Mouse (Mus musculus) liver, embryonic 13.5 days (tissue): Measurements from ENCODE around the gene Gm45623. TPM values are rescaled to one million over a fixed set of nuclear protein-coding genes. Genes with fewer than 3 reads are reported as not detected.
A peak's percentile ranks its signal among the peaks of the same experiment; 100 is the strongest.

Source experiments
- ATAC-seq: fragments of 200-750 bp; cut with Nextera tagmentation; 2 replicates; pipeline ENCODE4 v1.8.0; 2017; ENCODE audit warnings: low read depth, mild to moderate bottlenecking, moderate number of reproducible peaks, moderate library complexity
- DNase-seq: peaks from one replicate; pipeline ENCODE4 v3.0.0; 2022
- H3K27ac ChIP-seq: fragments of 300-500 bp; sonication (generic); 2 replicates; pipeline ENCODE4 v1.5.1; 2015; ENCODE audit warnings: moderate library complexity, mild to moderate bottlenecking, inconsistent platforms
- H3K27me3 ChIP-seq: fragments of 300-500 bp; sonication (generic); 2 replicates; pipeline ENCODE4 v1.6.1; 2015; ENCODE audit warnings: mild to moderate bottlenecking, inconsistent platforms
- H3K36me3 ChIP-seq: fragments of 300-500 bp; sonication (generic); 2 replicates; pipeline ENCODE4 v1.6.1; 2015; ENCODE audit warnings: mild to moderate bottlenecking, inconsistent platforms
- H3K4me1 ChIP-seq: fragments of 300-500 bp; sonication (generic); replicated peaks from 2 replicates; pipeline ENCODE4 v1.6.1; 2015; ENCODE audit warnings: inconsistent platforms
- H3K4me2 ChIP-seq: fragments of 300-500 bp; sonication (generic); 2 replicates; pipeline ENCODE4 v1.6.1; 2015; ENCODE audit warnings: inconsistent platforms, mild to moderate bottlenecking, moderate library complexity
- H3K4me3 ChIP-seq: fragments of 300-500 bp; sonication (generic); replicated peaks from 2 replicates; pipeline ENCODE4 v1.5.1; 2015; ENCODE audit warnings: mild to moderate bottlenecking, inconsistent platforms
- H3K9ac ChIP-seq: fragments of 300-500 bp; sonication (generic); 2 replicates; pipeline ENCODE4 v1.6.1; 2015; ENCODE audit warnings: mild to moderate bottlenecking, inconsistent platforms
- H3K9me3 ChIP-seq: fragments of 300-500 bp; sonication (generic); replicated peaks from 2 replicates; pipeline ENCODE4 v1.6.1; 2016; ENCODE audit warnings: inconsistent platforms
- WGBS: fragments of 180-500 bp; shearing (Covaris S2); methylation state at CpG from one replicate; pipeline ENCODE4 v1.1.7; 2015; ENCODE audit not compliant: insufficient replicate concordance; 5-methylcytosine and 5-hydroxymethylcytosine counted together
- polyA plus RNA-seq: library from polyadenylated mRNA; unstranded; fragments of >200 nt; fragmentation: Nextera tagmentation; extraction: Ambion mirVana; gene quantifications from 2 replicates; pipeline ENCODE4 v1.2.1, GENCODE M21; 2015

Gm45623 gene
- polyA plus RNA-seq = not detected in 2 replicates

GRCm38 (mm10) chr13:56753192-56753951 lies at the start of gene Gm45623:
TSS of gene Gm45623 (minus strand) at chr13:56753827.
- Histone ChIP-seq H3K9ac (no peak within 1 kb of the TSS), H3K27me3 (peaks cover 75% of the 10 kb centered on the region), H3K27ac (no peak within 1 kb of the TSS), H3K9me3 (no peaks in the 10 kb centered on the region), H3K36me3 (no peaks in the 10 kb centered on the region), H3K4me2 (peak within 1 kb of the TSS; percentile 58), H3K4me1 (peaks cover 12% of the 10 kb centered on the region), H3K4me3 (peak within 1 kb of the TSS; percentile 43)
- no peak for DNase-seq
- 2% methylated on average over 71 of the region's 71 CpGs for WGBS
- no peak for ATAC-seq

DNA sequence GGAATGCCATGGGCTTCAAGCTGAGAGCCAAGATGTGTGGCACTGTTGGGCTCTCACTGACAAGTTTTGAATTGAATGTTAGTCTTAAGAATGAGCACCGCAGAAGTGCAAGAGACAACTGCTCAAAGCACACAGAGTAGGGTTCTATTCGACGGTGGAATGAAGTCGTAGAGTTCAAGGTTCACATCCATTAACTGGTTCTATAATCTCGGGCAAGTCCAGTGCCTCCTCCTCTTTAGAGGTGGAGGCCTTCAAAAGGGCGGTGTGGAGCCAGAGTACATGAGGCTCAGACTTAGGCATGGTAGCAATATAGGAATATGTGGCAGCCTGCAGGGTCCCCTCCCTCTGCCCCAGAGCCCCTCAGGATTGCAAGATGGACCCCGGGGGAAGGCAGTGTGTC lies 43.8 kb upstream of the Gm45623 start:
- no peaks in the 10 kb centered on the region for H3K9me3 ChIP-seq
- WGBS = 69% methylated on average over 7 of the region's 7 CpGs
- no peaks in the 10 kb centered on the region for H3K36me3 ChIP-seq
- H3K4me1 ChIP-seq = no peaks in the 10 kb centered on the region
- H3K27me3 ChIP-seq = no peaks in the 10 kb centered on the region
- H3K4me3 ChIP-seq = no peak overlapping the region
- no peak overlapping the region for H3K9ac ChIP-seq
- no peak overlapping the region for H3K4me2 ChIP-seq
- no peak overlapping the region for H3K27ac ChIP-seq
- DNase-seq = no peak
- ATAC-seq = no peak

DNA sequence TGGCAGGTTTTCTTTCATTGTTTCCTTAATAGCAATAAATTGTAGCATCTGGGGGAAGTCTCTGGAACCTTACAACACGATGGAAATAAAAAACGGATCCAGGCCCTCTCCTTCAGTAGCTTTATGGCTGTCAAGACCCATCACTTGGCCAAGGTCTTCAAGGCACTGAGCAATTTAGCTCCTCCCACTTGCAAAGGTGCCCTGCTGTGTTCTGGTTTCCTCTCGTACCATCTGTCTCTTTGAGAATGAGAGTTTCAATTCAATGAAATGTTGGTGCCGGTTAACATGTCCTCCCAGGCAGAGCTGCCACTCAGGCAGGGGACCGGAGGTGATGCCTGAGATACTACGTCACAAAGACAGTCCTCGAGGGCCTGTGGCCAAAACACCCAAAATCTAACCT lies 41.9 kb upstream of the Gm45623 start:
- no peak overlapping the region for H3K27ac ChIP-seq
- WGBS = 67% methylated on average over 7 of the region's 7 CpGs
- no peak for ATAC-seq
- DNase-seq = no peak
- H3K4me2 ChIP-seq = no peak overlapping the region
- H3K4me3 ChIP-seq = no peak overlapping the region
- H3K36me3 ChIP-seq = no peaks in the 10 kb centered on the region
- no peaks in the 10 kb centered on the region for H3K27me3 ChIP-seq
- no peak overlapping the region for H3K9ac ChIP-seq
- H3K9me3 ChIP-seq = no peaks in the 10 kb centered on the region
- no peaks in the 10 kb centered on the region for H3K4me1 ChIP-seq

DNA sequence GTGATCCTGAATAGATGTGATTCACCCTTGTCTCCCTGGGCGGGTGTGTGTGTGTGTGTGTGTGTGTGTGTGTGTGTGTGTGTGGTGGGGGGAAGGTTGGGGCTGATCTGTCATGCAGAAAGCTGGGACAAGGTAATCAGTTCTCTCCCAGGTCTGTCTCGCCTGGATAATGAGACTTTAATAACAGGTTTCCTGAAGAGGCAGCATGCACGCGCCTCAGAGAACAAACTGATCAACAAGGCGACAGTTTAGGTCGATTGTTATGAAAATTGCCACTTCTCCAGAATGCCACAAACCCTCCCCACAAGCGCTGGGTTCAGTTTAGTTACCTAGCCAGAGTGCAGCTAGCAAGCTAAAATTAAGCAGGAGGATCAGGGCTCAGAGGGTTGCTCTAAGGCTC lies 40.8 kb upstream of the Gm45623 start:
- H3K4me3 ChIP-seq = no peak overlapping the region
- ATAC-seq = no peak
- 46% methylated on average over 7 of the region's 7 CpGs for WGBS
- H3K36me3 ChIP-seq = no peaks in the 10 kb centered on the region
- H3K9ac ChIP-seq = no peak overlapping the region
- H3K9me3 ChIP-seq = no peaks in the 10 kb centered on the region
- no peak for DNase-seq
- H3K27ac ChIP-seq = no peak overlapping the region
- H3K4me1 ChIP-seq = no peaks in the 10 kb centered on the region
- H3K4me2 ChIP-seq = no peak overlapping the region
- no peaks in the 10 kb centered on the region for H3K27me3 ChIP-seq

GRCm38 (mm10) chr13:56792844-56793243 lies 39.2 kb upstream of the Gm45623 start:
- Histone ChIP-seq H3K4me3 (no peak overlapping the region), H3K36me3 (no peaks in the 10 kb centered on the region), H3K9ac (no peak overlapping the region), H3K4me1 (no peaks in the 10 kb centered on the region), H3K9me3 (no peaks in the 10 kb centered on the region), H3K27me3 (no peaks in the 10 kb centered on the region), H3K4me2 (no peak overlapping the region), H3K27ac (no peak overlapping the region)
- ATAC-seq (no peak), DNase-seq (no peak)
- 64% methylated on average over 3 of the region's 3 CpGs for WGBS

GRCm38 (mm10) chr13:56790683-56791082 lies 37.1 kb upstream of the Gm45623 start:
- Histone ChIP-seq H3K36me3 (no peaks in the 10 kb centered on the region), H3K4me1 (no peaks in the 10 kb centered on the region), H3K4me2 (no peak overlapping the region), H3K27me3 (no peaks in the 10 kb centered on the region), H3K27ac (no peak overlapping the region), H3K9me3 (no peaks in the 10 kb centered on the region), H3K4me3 (no peak overlapping the region), H3K9ac (no peak overlapping the region)
- 78% methylated on average over 3 of the region's 3 CpGs for WGBS
- DNase-seq = no peak
- no peak for ATAC-seq

DNA sequence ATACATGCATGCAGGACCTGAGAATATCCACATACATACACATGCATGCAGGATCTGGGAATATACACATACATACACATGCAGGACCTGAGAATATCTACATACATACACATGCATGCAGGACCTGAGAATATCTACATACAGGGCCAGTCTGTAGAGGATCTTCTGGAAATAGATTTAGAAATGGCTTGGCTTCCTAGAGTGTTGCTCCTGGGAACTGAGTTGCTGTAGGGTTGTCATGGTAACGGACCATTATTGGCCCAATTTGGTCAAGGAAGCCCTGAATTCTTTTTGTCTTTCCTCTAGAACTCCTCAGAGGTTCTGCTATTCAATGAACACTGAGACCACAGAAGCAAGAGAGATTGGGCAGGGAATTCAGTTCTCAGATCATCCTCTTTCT lies 29.0 kb upstream of the Gm45623 start:
- Histone ChIP-seq H3K36me3 (no peaks in the 10 kb centered on the region), H3K4me1 (no peaks in the 10 kb centered on the region), H3K4me2 (no peak overlapping the region), H3K4me3 (no peak overlapping the region), H3K27ac (no peak overlapping the region), H3K9me3 (no peaks in the 10 kb centered on the region), H3K9ac (no peak overlapping the region), H3K27me3 (no peaks in the 10 kb centered on the region)
- ATAC-seq = no peak
- no peak for DNase-seq
- 46% methylated on average over 1 of the region's 1 CpGs for WGBS

DNA sequence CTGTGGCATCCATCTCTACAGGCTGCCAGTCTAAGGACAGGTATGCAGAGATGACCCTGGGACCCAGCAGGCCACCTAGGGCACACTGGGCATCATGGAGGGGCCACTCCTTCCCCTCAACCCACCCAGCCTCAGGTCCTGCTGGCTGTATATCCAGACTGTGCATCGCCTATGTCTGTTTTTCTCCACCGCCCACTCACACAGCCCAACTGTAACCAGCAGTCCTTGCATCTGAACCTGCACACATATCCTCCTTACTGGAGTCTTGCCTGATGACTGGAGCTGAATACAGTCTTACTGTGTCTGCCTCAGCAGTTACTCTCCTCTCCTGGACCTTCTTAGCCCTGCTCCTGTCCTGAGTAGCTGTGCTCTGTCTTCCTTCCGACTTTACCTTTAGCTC lies 28.1 kb upstream of the Gm45623 start:
- H3K4me2 ChIP-seq = no peak overlapping the region
- H3K36me3 ChIP-seq = no peaks in the 10 kb centered on the region
- DNase-seq (no peak), ATAC-seq (no peak)
- 69% methylated on average over 3 of the region's 3 CpGs for WGBS
- H3K27ac ChIP-seq = no peak overlapping the region
- no peak overlapping the region for H3K9ac ChIP-seq
- no peaks in the 10 kb centered on the region for H3K27me3 ChIP-seq
- no peaks in the 10 kb centered on the region for H3K9me3 ChIP-seq
- no peak overlapping the region for H3K4me3 ChIP-seq
- no peaks in the 10 kb centered on the region for H3K4me1 ChIP-seq

DNA sequence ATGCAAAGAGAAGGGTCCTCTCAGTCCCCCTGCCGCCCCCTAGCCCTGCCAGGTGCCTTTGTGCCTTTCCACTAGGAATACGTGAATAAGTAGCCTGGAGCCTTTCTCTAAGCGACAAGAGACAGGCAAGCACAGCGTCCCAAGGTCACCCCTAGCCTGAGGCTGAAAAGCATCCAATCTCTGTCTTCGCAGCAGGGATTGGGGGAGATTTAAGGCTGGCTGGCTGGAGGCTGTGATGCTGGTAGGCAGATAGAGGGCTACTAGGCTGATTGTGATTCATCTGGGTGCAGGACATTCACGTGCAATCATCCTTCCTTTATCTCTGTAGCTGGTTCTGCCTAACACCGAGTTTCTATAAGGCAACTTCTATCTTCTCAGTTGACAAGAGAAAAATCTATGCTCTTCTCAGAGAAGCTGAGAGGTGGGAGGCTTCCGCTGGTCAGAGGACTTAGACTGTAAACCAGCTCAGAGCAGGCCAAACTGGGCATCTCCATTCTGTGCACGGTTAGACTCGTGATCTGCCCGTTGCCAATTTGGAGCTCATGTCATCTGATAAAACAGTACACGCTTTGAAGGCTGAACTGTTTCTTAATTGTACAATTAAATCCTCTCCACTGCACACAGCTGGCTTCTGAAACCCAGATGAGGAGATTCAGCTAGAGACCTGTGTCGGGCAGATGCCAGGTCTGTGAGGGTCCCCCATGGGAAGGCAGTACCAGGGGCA lies 27.3 kb upstream of the Gm45623 start:
- Histone ChIP-seq H3K36me3 (no peaks in the 10 kb centered on the region), H3K27ac (no peak overlapping the region), H3K9ac (no peak overlapping the region), H3K4me1 (no peaks in the 10 kb centered on the region), H3K27me3 (no peaks in the 10 kb centered on the region), H3K9me3 (no peaks in the 10 kb centered on the region), H3K4me2 (no peak overlapping the region), H3K4me3 (no peak overlapping the region)
- ATAC-seq (no peak), DNase-seq (no peak)
- WGBS = 56% methylated on average over 13 of the region's 13 CpGs

GRCm38 (mm10) chr13:56774304-56774703 lies 20.7 kb upstream of the Gm45623 start:
- Histone ChIP-seq H3K36me3 (no peaks in the 10 kb centered on the region), H3K4me1 (no peaks in the 10 kb centered on the region), H3K9ac (no peak overlapping the region), H3K27ac (no peak overlapping the region), H3K4me2 (no peak overlapping the region), H3K27me3 (no peaks in the 10 kb centered on the region), H3K4me3 (no peak overlapping the region), H3K9me3 (no peaks in the 10 kb centered on the region)
- ATAC-seq = no peak
- no peak for DNase-seq
- 18% methylated on average over 5 of the region's 5 CpGs for WGBS

- WGBS = 43% methylated on average over 14 of the region's 14 CpGs
- no peak overlapping the region for H3K27ac ChIP-seq
- H3K4me3 ChIP-seq = no peak overlapping the region
- H3K4me1 ChIP-seq = no peaks in the 10 kb centered on the region
- H3K9ac ChIP-seq = no peak overlapping the region
- no peaks in the 10 kb centered on the region for H3K36me3 ChIP-seq
- H3K27me3 ChIP-seq = no peaks in the 10 kb centered on the region
- ATAC-seq (no peak), DNase-seq (no peak)
- H3K9me3 ChIP-seq = no peaks in the 10 kb centered on the region
- no peak overlapping the region for H3K4me2 ChIP-seq
These were observed 19.7 kb upstream of the Gm45623 start for GRCm38 (mm10) chr13:56773262-56773870.
